Mouse (Mus musculus) CD8-positive naive resting alpha-beta T cell, adult 2 months (primary cell): ENCODE measurements around the gene Ttll13.

Source experiments
- DNase-seq, 2 experiments: peaks; one replicate each; pipeline ENCODE4 v3.0.0; 2022; ENCODE audit warnings: low read depth in 2 of 2, low spot score in 2 of 2

The Ttll13 gene

GRCm38 (mm10) chr7:80301522-80301921, 55.3 kb downstream of the Ttll13 start:
- DNase-seq: no peak

DNA sequence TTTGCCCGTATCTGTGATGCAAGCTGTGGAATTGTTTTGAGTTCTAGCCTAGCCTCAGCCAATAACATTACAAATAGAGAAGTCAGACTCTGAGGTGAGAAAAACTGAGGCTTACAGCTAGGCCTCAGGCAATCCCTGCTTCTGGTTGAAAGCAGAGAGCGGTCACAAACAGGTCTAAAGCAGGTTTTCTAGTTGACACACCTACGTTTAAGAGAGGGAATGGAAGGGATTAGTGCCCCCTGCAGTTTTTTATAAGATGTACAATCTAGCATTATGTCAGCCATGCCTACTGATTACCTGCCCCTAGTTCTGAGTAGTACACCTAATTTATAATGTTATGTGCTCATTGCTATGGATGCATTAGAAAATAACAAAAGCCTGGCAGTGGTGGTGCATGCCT, 61.6 kb downstream of the Ttll13 start:
- DNase-seq: no peak
